Mouse (Mus musculus): ENCODE data around the gene Antxr2.
A peak's percentile ranks its signal among the peaks of the same experiment; 100 is the strongest.

DNA sequence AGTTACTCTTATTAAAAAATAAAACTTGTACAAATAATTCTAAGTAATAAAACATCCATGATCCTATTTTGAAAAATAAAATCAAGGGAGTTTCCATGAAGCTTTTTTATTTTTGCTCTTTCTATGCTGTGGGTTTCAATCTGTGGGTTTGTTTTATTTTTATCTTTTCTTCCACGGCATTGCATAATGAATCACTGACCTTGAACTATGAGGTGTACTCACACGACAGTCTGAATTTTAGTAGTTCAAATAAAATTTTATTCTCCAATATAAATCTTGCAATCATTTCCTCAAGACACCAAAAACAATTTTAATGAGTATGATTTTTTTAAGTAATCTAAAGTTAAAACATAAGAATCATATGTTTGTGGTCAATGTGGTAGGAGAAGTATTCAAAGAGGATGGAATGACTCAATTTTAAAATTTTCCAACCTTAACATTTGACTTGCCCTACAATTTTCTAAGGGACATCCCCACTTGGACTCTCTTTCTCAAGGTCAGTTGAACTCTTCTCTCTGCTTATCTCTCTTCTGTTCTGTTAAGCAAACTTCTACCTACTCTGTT lies 31.5 kb downstream of the Antxr2 start:
- TF ChIP-seq MAX (IDR thresholded peaks at IDR 0.05; ENCODE audit: low read depth) (no peak), USF1 (IDR thresholded peaks at IDR 0.05; ENCODE audit: low read depth) (no peak), TCF3 (IDR thresholded peaks at IDR 0.05; ENCODE audit: insufficient read length, low read depth) (no peak), POLR2A (IDR thresholded peaks at IDR 0.05; ENCODE audit: insufficient read length, low read depth) (no peak), POLR2AphosphoS2 (IDR thresholded peaks at IDR 0.05; ENCODE audit: insufficient read length, low read depth) (no peak), MYOD1 (IDR thresholded peaks at IDR 0.05; ENCODE audit: control insufficient read depth in 1 of 3, insufficient read length in 2 of 3, low read depth in 2 of 3) (no peak), TCF12 (IDR thresholded peaks at IDR 0.05; ENCODE audit: insufficient read depth, poor library complexity, severe bottlenecking) (no peak), E2F4 (IDR thresholded peaks at IDR 0.05; ENCODE audit: insufficient read depth) (no peak), REST (IDR thresholded peaks at IDR 0.05; ENCODE audit: insufficient read depth, insufficient read length) (no peak), CEBPB (IDR thresholded peaks at IDR 0.05; ENCODE audit: insufficient read depth, poor library complexity, severe bottlenecking) (peak; percentile 75), MYOG (IDR thresholded peaks at IDR 0.05; ENCODE audit: control insufficient read depth in 1 of 3, insufficient read depth in 1 of 3, insufficient read length in 2 of 3, low read depth in 2 of 3) (no peak), SRF (IDR thresholded peaks at IDR 0.05; ENCODE audit: control insufficient read depth, insufficient read length, low read depth) (no peak)
